Mouse (Mus musculus): ENCODE measurements around the gene Aph1c.

- TF ChIP-seq CTCF (IDR thresholded peaks at IDR 0.05; ENCODE audit: low read depth, low read length), result no peak
- TF ChIP-seq POLR2A (IDR thresholded peaks at IDR 0.05; ENCODE audit: borderline replicate concordance, low read depth, low read length), result no peak
Observed at GRCm38 (mm10) chr9:66813392-66813791, 21.1 kb downstream of the Aph1c start.
